Mouse (Mus musculus) lung, embryonic 16.5 days (tissue): ENCODE data around the gene Ly6g6e. TPM values are rescaled to one million over a fixed set of nuclear protein-coding genes. Genes with fewer than 3 reads are reported as not detected.
"Not testable (repeated sequence)": the region's sequence is repeated elsewhere in the genome, so short reads cannot be mapped to it uniquely, and the experiment has no call there.

Experiments used
- ATAC-seq: fragments of 200-750 bp; cut with Nextera tagmentation; 2 replicates; pipeline ENCODE4 v1.8.0; 2017; ENCODE audit warnings: low read depth, mild to moderate bottlenecking, moderate library complexity
- H3K27ac ChIP-seq: fragments of 300-500 bp; sonication (generic); 2 replicates; pipeline ENCODE4 v1.5.1; 2014; ENCODE audit warnings: mild to moderate bottlenecking, control low read depth, low read length
- H3K27me3 ChIP-seq: fragments of 300-500 bp; sonication (generic); 2 replicates; pipeline ENCODE4 v1.6.1; 2014; ENCODE audit warnings: low read depth, low read length, mixed read lengths; ENCODE audit not compliant: control insufficient read depth, insufficient read depth
- H3K36me3 ChIP-seq: fragments of 300-500 bp; sonication (generic); 2 replicates; pipeline ENCODE4 v1.6.1; 2014; ENCODE audit warnings: low read length; ENCODE audit not compliant: control insufficient read depth, insufficient read depth
- H3K4me1 ChIP-seq: fragments of 300-500 bp; sonication (generic); replicated peaks from 2 replicates; pipeline ENCODE4 v1.6.1; 2014; ENCODE audit warnings: low read length, mixed read lengths; ENCODE audit not compliant: control insufficient read depth, insufficient read depth
- H3K4me2 ChIP-seq: fragments of 300-500 bp; sonication (generic); 2 replicates; pipeline ENCODE4 v1.6.1; 2014; ENCODE audit warnings: low read depth, low read length, control low read depth
- H3K4me3 ChIP-seq: fragments of 300-500 bp; sonication (generic); 2 replicates; pipeline ENCODE4 v1.5.1; 2014; ENCODE audit warnings: mild to moderate bottlenecking, low read length, control low read depth
- H3K9ac ChIP-seq: fragments of 300-500 bp; sonication (generic); 2 replicates; pipeline ENCODE4 v1.6.1; 2014; ENCODE audit warnings: low read length, control low read depth
- H3K9me3 ChIP-seq: fragments of 300-500 bp; sonication (generic); 2 replicates; pipeline ENCODE4 v1.6.1; 2016; ENCODE audit warnings: low read length; ENCODE audit not compliant: control insufficient read depth
- whole genome bisulfite sequencing: fragments of 180-500 bp; shearing (Covaris S2); extraction: QIAGEN DNeasy Blood & Tissue Kit; methylation state at CpG from one replicate; pipeline ENCODE4 v1.1.7; 2014; 5-methylcytosine and 5-hydroxymethylcytosine counted together
- polyA plus RNA-seq: library from polyadenylated mRNA; unstranded; fragments of >200 nt; fragmentation: Nextera tagmentation; extraction: Ambion mirVana; gene quantifications from 2 replicates; pipeline ENCODE4 v1.2.1, GENCODE M21; 2015

The Ly6g6e gene
- polyA plus RNA-seq = 1.8 and 2.3 TPM in 2 replicates

DNA sequence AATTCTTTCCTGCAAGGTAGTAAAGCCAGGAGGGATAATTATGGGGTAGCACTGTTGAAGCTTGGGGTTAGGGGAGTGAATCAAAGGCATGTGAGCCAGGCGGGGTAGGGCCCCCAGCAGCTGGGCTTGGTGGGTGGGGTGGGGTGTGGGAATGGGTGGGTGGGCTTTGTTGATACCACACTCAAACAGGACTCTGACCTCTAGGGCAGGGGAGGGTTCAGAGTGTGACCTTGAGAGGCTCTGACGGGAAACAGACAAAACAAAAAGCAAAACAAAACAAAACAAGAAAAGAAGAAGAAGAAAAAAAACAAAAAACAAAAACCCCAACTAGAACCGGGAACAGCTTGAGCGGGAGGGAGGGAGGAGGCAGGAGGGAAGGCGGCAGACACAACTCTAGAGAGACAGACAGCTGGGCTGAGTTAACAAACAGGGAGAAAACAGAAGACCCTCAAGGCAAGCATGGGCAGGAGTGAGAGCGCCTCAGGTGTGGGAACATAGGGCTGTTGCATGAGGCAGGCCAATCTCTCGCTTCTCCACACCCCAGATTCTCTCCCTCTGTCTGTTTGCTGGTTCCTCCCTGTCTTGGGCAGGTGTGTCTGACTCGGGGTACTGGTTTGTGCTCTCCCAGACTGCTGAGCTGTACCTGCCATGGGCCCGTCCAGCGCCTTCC lies at the start of gene Ly6g6e:
Ly6g6e (plus strand) TSS at position 396 of the 670 bp plus-strand sequence.
- peaks cover 7% of the 10 kb centered on the region; the same call in 1 of the 2 replicates for H3K4me1 ChIP-seq
- H3K4me2 ChIP-seq = peak within 1 kb of the TSS; percentile 52
- ATAC-seq = 0 out of 2 replicates have a peak, but pooled peaks have one; percentile 5
- no peaks in the 10 kb centered on the region for H3K36me3 ChIP-seq
- peak within 1 kb of the TSS; percentile 87 for H3K27ac ChIP-seq
- peak within 1 kb of the TSS; percentile 66 for H3K9ac ChIP-seq
- H3K9me3 ChIP-seq = no peaks in the 10 kb centered on the region
- whole genome bisulfite sequencing = 32% methylated on average over 10 of the region's 10 CpGs
- H3K4me3 ChIP-seq = peak within 1 kb of the TSS; percentile 45
- peaks cover 2% of the 10 kb centered on the region; the same call in 1 of the 2 replicates for H3K27me3 ChIP-seq

DNA sequence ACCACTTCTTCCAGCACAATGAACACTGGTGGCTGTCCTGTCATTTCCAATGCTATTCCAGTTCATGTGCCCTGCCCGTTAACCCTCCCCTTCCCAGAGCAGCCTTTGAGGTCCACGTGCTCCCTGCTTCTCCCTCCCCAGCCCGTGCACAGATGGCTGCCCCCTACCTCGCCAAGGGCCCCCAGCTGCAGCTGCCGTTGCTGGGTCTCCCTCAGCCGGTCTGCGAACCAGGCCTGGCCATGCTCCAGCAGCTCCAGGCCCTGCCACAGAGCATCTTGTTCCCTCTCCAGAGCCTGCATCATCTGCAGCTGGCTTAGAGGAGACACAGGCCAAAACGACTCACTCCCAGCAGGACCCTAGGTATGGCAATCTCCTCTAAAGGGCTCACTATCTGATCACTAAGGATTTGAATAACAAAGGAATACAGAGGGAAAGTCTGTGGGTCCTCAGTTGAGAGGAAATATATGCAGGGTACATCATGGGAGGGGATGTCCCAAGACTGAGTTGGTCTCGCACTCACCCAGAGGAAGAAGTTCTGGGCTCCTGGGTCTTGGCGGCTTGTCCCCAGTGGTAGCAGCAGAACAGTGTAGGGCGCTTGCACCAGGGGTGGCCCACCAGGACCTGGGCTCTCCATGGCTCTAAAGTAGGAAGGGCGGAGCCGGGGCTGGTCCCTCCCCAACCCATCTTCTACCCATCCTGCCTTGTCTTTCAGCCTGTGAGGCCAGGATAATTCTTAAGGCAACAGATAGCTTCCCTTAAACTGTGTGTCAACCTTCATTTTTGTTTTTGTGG lies 49.2 kb upstream of the Ly6g6e start, which contains the start of gene Sapcd1:
Sapcd1 (minus strand) TSS at position 740 of the 792 bp plus-strand sequence.
- H3K27ac ChIP-seq = peak within 1 kb of the TSS; percentile 26
- no peak within 1 kb of the TSS for H3K4me3 ChIP-seq
- peak within 1 kb of the TSS; percentile 18; the same call in 1 of the 2 replicates for H3K4me2 ChIP-seq
- peak; percentile 57 for ATAC-seq
- H3K9ac ChIP-seq = peak within 1 kb of the TSS; percentile 47
- peaks cover 6% of the 10 kb centered on the region for H3K4me1 ChIP-seq
- H3K36me3 ChIP-seq = no peaks in the 10 kb centered on the region
- no peaks in the 10 kb centered on the region for H3K9me3 ChIP-seq
- H3K27me3 ChIP-seq = no peaks in the 10 kb centered on the region
- 37% methylated on average over 13 of the region's 13 CpGs for WGBS

DNA sequence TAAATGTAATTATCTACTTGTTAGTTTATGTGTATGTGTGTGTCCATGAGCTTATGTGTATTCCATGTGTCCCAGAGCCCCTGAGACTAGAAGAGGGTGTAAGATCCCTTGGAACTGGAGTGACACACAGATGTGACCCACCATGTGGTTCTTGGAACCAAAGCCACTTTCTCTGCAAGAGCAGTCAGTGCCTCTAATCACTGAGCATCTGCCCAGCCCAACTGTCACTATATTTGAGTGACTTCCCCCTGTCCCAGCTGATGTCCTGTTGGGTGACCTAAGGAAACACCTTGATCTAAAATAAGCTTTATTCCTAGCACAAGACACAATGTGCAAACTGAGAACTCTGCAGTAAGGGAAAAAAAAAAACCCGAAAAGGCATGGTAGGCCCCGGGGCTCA lies 48.4 kb upstream of the Ly6g6e start:
- no peak overlapping the region for H3K4me2 ChIP-seq
- WGBS = 74% methylated on average over 2 of the region's 2 CpGs
- no peaks in the 10 kb centered on the region for H3K27me3 ChIP-seq
- H3K4me3 ChIP-seq = no peak overlapping the region
- no peak overlapping the region for H3K9ac ChIP-seq
- H3K36me3 ChIP-seq = no peaks in the 10 kb centered on the region
- no peak overlapping the region for H3K27ac ChIP-seq
- no peaks in the 10 kb centered on the region for H3K9me3 ChIP-seq
- H3K4me1 ChIP-seq = peaks cover 6% of the 10 kb centered on the region
- ATAC-seq = no peak

DNA sequence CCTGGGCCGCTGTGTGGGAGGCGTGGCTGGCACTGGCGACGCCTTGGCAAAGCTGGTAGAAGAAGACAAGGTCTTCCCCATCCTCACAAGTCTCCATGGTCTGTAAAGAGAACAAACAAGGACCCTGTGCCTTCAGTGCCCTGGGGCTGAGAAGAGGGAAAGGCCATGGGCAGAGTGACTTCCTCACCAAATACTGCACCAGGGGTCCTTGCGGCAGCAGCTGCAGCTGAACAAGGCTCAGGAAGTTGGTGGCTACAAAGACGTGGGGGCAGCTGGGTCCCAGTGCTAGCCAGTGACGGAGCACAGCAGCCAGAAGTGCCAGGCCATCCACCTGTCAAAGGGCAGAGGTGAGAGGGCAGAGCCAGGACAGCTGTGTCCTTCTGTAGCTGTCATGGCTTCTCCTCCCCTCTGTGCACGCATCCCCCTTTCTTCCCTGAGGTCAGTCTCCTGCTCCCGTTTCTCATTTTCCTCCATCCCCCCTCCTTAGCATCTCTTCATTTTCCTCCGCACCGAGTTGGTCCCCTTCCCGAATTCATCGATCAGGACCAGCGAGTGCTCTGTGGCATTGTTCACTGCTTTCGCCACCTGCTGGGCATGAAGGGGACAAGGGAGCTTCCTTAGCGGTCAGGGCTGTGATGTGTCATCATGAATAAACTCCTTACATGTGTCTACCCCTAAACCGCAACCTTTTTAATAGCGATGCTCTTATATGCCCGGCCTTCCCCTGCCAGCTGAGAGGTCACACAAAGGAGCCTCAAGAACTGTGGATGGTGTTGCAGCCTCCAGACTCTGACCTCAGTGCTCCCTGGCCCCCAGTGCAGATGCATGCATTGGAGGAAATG lies 46.8 kb upstream of the Ly6g6e start:
- H3K27ac ChIP-seq = no peak overlapping the region
- no peaks in the 10 kb centered on the region for H3K27me3 ChIP-seq
- no peak overlapping the region for H3K4me2 ChIP-seq
- H3K36me3 ChIP-seq = no peaks in the 10 kb centered on the region
- no peak for ATAC-seq
- WGBS = 30% methylated on average over 19 of the region's 19 CpGs
- H3K9ac ChIP-seq = no peak overlapping the region
- H3K4me1 ChIP-seq = peaks cover 5% of the 10 kb centered on the region
- H3K9me3 ChIP-seq = no peaks in the 10 kb centered on the region
- no peak overlapping the region for H3K4me3 ChIP-seq

DNA sequence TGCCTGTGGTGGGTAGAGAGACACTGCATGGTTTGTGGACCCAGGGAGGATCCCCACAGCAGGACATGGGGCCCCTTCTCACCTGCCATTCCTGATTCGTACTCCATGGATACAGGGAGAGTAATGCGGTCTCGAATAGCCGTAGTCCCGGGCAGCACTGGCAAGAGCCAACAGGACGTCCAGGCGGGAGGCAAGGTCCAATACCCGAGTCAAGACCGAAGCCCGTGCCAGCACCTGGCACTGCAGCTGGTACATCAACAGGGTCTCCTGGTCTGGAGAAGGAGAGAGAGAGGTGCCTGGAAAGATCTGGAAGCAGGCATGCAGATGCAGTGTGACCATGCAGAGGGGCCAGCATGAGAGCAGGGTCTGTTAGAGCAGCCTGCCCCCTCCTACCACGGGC lies 45.4 kb upstream of the Ly6g6e start:
- Histone ChIP-seq H3K27ac (no peak overlapping the region), H3K4me3 (no peak overlapping the region), H3K4me2 (no peak overlapping the region), H3K36me3 (no peaks in the 10 kb centered on the region), H3K27me3 (no peaks in the 10 kb centered on the region), H3K4me1 (peaks cover 3% of the 10 kb centered on the region), H3K9me3 (no peaks in the 10 kb centered on the region), H3K9ac (no peak overlapping the region)
- no peak for ATAC-seq
- WGBS = 86% methylated on average over 11 of the region's 11 CpGs

DNA sequence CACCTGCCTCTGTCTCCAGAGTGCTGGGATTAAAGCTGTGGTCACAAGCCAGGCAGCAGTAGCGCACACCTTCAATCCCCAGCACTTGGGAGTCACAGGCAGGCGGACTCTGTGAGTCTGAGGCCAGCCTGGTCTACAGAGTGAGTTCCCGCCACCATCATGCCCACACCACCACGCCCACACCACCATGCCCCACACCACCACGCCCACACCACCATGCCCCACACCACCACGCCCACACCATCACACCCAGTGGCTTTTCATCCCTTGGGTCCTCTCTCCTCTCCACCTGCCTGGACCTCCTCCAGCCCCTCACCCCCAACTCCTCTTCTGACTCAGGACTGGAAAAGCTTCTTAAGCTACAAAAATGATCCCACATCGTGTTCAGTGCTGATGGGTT lies 44.8 kb upstream of the Ly6g6e start:
- Histone ChIP-seq H3K9ac (no peak overlapping the region), H3K36me3 (no peaks in the 10 kb centered on the region), H3K4me1 (peaks cover 3% of the 10 kb centered on the region), H3K4me2 (no peak overlapping the region), H3K4me3 (no peak overlapping the region), H3K27me3 (no peaks in the 10 kb centered on the region), H3K27ac (no peak overlapping the region), H3K9me3 (no peaks in the 10 kb centered on the region)
- 74% methylated on average over 7 of the region's 7 CpGs for WGBS
- ATAC-seq = no peak

DNA sequence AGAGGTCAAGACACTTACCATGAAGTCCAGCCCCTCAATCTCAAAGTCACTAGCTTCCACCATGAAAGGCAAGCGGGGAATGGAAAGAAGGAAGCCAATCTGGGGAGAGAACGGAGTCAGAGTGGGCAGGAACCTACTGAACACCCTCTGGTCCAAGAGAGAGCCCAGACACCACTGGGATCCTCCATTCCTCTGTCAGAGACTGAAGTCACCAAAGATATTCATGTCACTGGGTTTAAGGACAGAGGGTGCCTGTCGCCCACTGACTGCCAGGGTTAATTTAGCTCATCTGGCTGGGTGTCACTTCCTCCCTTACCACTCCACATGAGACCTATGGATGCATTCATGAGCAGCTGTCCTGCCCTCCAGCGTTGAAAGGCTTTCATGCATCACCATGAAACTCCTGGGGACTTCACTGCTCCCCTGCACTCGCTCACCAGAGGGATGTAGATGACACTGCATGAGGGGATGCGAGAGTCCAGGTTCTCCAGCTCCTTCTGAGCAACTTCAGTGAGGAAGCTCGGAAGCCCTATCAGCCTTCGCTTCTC lies 44.3 kb upstream of the Ly6g6e start:
- Histone ChIP-seq H3K36me3 (no peaks in the 10 kb centered on the region), H3K4me3 (no peak overlapping the region), H3K9me3 (no peaks in the 10 kb centered on the region), H3K27ac (no peak overlapping the region), H3K4me1 (peaks cover under 1% of the 10 kb centered on the region), H3K4me2 (no peak overlapping the region), H3K27me3 (no peaks in the 10 kb centered on the region), H3K9ac (no peak overlapping the region)
- WGBS = 60% methylated on average over 8 of the region's 8 CpGs
- no peak for ATAC-seq

DNA sequence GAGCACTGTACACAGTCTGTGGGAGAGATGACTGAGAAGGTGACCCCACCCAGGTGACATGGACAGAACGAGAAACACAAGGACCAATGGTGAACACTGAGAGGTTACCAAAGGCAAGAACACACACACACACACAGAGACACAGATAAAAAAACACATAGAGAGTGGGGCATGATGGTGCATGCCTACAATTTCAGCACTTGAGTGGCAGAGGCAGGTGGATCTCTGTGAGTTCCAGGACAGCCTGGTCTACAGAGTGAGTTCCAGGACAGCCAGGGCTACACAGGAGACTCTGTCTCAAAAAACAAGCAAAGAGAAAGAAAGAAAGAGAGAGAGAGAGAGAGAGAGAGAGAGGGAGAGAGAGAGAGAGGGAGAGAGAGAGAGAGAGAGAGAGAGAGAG lies 43.0 kb upstream of the Ly6g6e start:
- H3K4me2 ChIP-seq, H3K4me1 ChIP-seq, H3K36me3 ChIP-seq, H3K27ac ChIP-seq, H3K27me3 ChIP-seq, H3K9me3 ChIP-seq, H3K4me3 ChIP-seq, ATAC-seq, H3K9ac ChIP-seq: not testable (repeated sequence)
- WGBS = 53% methylated on average over 1 of the region's 1 CpGs
